Mouse (Mus musculus) heart, postnatal 0 days (tissue): Measurements from ENCODE around the gene Flot1.

Experiments used
- CTCF ChIP-seq: IDR thresholded peaks from 2 replicates; pipeline ENCODE4 v1.5.1; 2016; ENCODE audit warnings: antibody characterized with exemption, control low read depth, low read depth
- EP300 ChIP-seq: IDR thresholded peaks from 2 replicates; pipeline ENCODE4 v1.6.1; 2016; ENCODE audit warnings: antibody characterized with exemption, low read depth

DNA sequence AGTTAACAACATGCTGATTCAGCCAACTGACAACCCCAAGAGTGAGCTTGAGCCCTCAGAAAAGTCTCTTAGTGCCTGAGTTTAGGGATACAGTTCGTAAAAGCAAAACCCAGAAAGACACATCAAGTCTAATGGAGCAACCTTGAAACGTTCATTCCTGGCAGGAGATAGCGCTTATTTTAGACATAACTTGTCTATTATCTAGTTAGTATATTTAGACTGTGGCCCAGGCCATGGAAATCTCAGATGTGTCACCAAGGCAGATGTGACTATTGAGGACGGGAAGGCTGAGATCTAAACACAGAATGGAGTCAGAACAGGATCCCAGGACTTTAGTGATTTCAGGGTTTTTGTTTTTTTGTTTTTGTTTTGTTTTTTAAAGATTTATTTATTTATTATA, 37.9 kb upstream of the Flot1 start:
- no peak for TF ChIP-seq CTCF
- peak; percentile 59; the same call in 1 of the 2 replicates for TF ChIP-seq EP300
